Mouse (Mus musculus) midbrain, embryonic 11.5 days (tissue): ENCODE measurements at regions not wholly inside any gene's neighbourhood (a gene's known extent, or its start where the extent isn't known, plus 50 kb on each side); places are given as distances from the start of the nearest gene placed in this dataset.

Experiments used
- ATAC-seq: fragments of 200-750 bp; cut with Nextera tagmentation; 2 replicates; pipeline ENCODE4 v1.8.0; 2017; ENCODE audit warnings: moderate TSS enrichment, moderate library complexity; ENCODE audit not compliant: low FRiP score
- DNase-seq: peaks from one replicate; pipeline ENCODE4 v3.0.0; 2015; ENCODE audit warnings: low spot score; ENCODE audit errors: missing footprints
- H3K27ac ChIP-seq: fragments of 300-500 bp; sonication (generic); 2 replicates; pipeline ENCODE4 v1.5.1; 2014; ENCODE audit warnings: low read depth, low read length
- H3K27me3 ChIP-seq: fragments of 300-500 bp; sonication (generic); 2 replicates; pipeline ENCODE4 v1.6.1; 2014; ENCODE audit warnings: mild to moderate bottlenecking, low read length, moderate library complexity, mixed read lengths; ENCODE audit not compliant: control insufficient read depth, insufficient read depth
- H3K36me3 ChIP-seq: fragments of 300-500 bp; sonication (generic); 2 replicates; pipeline ENCODE4 v1.6.1; 2014; ENCODE audit warnings: mild to moderate bottlenecking, low read length, moderate library complexity, mixed read lengths; ENCODE audit not compliant: control insufficient read depth, insufficient read depth
- H3K4me1 ChIP-seq: fragments of 300-500 bp; sonication (generic); 2 replicates; pipeline ENCODE4 v1.6.1; 2014; ENCODE audit warnings: low read length; ENCODE audit not compliant: control insufficient read depth, insufficient read depth
- H3K4me2 ChIP-seq: fragments of 300-500 bp; sonication (generic); 2 replicates; pipeline ENCODE4 v1.6.1; 2014; ENCODE audit warnings: mild to moderate bottlenecking, moderate library complexity
- H3K4me3 ChIP-seq: fragments of 300-500 bp; sonication (generic); 2 replicates; pipeline ENCODE4 v1.5.1; 2014; ENCODE audit warnings: low read depth, low read length
- H3K9ac ChIP-seq: fragments of 300-500 bp; sonication (generic); 2 replicates; pipeline ENCODE4 v1.6.1; 2014; ENCODE audit warnings: low read length
- H3K9me3 ChIP-seq: fragments of 300-500 bp; sonication (generic); 2 replicates; pipeline ENCODE4 v1.6.1; 2016; ENCODE audit warnings: low read length; ENCODE audit not compliant: control insufficient read depth
- WGBS: fragments of 180-500 bp; shearing (Covaris S2); extraction: QIAGEN DNeasy Blood & Tissue Kit; methylation state at CpG from one replicate; pipeline ENCODE4 v1.1.7; 2014; 5-methylcytosine and 5-hydroxymethylcytosine counted together

- Histone ChIP-seq H3K27me3 (no peaks in the 10 kb centered on the region), H3K27ac (no peak overlapping the region), H3K9me3 (no peaks in the 10 kb centered on the region), H3K36me3 (no peaks in the 10 kb centered on the region), H3K4me3 (no peak overlapping the region), H3K9ac (no peak overlapping the region), H3K4me2 (no peak overlapping the region), H3K4me1 (no peaks in the 10 kb centered on the region)
- DNase-seq (no peak), ATAC-seq (no peak)
- 80% methylated on average over 2 of the region's 2 CpGs for WGBS
These were observed 147.7 kb upstream of the Slc24a5 start for GRCm38 (mm10) chr2:124920265-124920664.

DNA sequence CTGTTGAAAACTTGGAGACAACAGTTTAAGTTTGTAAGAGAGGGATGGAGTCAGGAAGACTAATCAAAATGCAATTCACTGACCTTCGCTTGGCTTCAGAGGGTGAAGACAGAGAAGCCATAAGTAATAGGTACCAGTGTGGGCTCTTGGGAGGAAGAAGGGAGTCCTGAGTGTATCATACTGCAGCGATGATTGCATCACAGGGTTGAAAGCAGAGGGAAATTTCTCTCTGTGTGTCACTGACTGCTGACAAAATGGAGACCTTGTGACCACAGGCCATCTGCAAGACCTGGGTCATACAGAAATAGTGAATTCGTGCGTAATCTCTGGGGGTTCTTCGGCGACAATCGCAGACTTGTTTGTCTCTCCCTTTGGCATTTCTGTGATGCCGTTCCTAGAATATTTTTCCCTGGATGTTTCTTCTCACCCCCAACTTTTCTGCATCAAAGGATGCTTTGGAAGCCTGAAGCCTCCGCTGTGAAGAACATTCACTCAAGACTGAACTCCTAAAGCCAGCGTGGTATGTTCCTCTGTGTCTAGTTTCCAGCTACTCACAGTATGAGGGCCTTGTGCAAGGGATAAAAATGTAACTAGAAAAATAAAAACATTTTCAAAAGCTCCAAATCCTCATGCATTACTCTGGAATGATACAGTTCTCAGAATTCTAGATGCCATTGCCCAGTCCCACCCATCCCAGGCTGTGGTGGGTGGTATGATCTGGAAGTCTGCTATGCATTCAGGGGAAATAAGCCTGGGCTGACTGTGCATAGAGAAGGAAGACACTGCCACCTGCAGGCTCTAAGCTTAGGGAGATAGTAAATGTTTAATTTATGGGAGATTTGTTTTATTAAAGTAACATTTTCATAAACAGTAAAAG, 139.8 kb upstream of the Slc24a5 start:
- peak; percentile 83 for DNase-seq
- Histone ChIP-seq H3K9ac (no peak overlapping the region), H3K36me3 (no peaks in the 10 kb centered on the region), H3K4me1 (no peaks in the 10 kb centered on the region), H3K27me3 (no peaks in the 10 kb centered on the region), H3K4me2 (no peak overlapping the region), H3K4me3 (no peak overlapping the region), H3K27ac (no peak overlapping the region), H3K9me3 (no peaks in the 10 kb centered on the region)
- ATAC-seq, result peak; percentile 70; the same call in 1 of the 2 replicates
- 92% methylated on average over 10 of the region's 10 CpGs for WGBS

GRCm38 (mm10) chr2:124928759-124929113, 139.2 kb upstream of the Slc24a5 start:
- no peak overlapping the region for H3K4me2 ChIP-seq

GRCm38 (mm10) chr2:124930719-124931118, 137.2 kb upstream of the Slc24a5 start:
- H3K27ac ChIP-seq, result no peak overlapping the region
- no peaks in the 10 kb centered on the region for H3K9me3 ChIP-seq
- H3K9ac ChIP-seq, result no peak overlapping the region
- no peak overlapping the region for H3K4me3 ChIP-seq
- H3K36me3 ChIP-seq, result no peaks in the 10 kb centered on the region
- no peaks in the 10 kb centered on the region for H3K4me1 ChIP-seq
- WGBS, result 44% methylated on average over 7 of the region's 7 CpGs
- DNase-seq, result no peak
- no peak overlapping the region for H3K4me2 ChIP-seq
- no peaks in the 10 kb centered on the region for H3K27me3 ChIP-seq
- ATAC-seq, result peak; percentile 24; the same call in 1 of the 2 replicates

More at GRCm38 (mm10) chr2:124928759-124929113, 139.2 kb upstream of the Slc24a5 start:
- Histone ChIP-seq H3K27ac (no peak overlapping the region), H3K27me3 (no peaks in the 10 kb centered on the region), H3K4me3 (no peak overlapping the region), H3K9ac (no peak overlapping the region), H3K36me3 (no peaks in the 10 kb centered on the region), H3K4me1 (no peaks in the 10 kb centered on the region), H3K9me3 (no peaks in the 10 kb centered on the region)
- no peak for ATAC-seq
- 81% methylated on average over 5 of the region's 5 CpGs for WGBS
- no peak for DNase-seq

- Histone ChIP-seq H3K4me2 (no peak overlapping the region), H3K9me3 (no peaks in the 10 kb centered on the region), H3K4me1 (no peaks in the 10 kb centered on the region), H3K27ac (no peak overlapping the region), H3K9ac (no peak overlapping the region), H3K4me3 (no peak overlapping the region), H3K36me3 (no peaks in the 10 kb centered on the region), H3K27me3 (no peaks in the 10 kb centered on the region)
- WGBS, result 58% methylated on average over 6 of the region's 6 CpGs
- DNase-seq, result no peak
- no peak for ATAC-seq
These were observed 135.4 kb upstream of the Slc24a5 start for GRCm38 (mm10) chr2:124932566-124932965.

DNA sequence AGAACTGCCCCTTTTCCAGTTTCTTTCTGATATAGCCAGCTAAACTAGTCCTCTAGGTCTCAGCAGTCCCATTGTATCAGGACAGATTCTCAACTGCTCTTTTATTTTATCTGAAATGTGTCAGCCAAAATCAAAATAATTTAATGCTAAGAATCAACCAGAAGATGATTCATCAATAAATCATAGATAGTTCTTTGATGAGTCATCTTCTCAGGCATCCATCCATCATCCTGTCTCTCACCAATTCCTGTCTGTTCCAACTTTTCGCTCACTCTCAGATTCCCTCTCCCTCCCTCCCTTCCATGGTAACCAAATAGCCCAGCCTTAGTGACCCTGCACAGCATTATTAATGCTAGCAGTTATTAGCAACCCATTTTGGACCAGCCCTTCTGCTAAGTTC, 134.0 kb upstream of the Slc24a5 start:
- Histone ChIP-seq H3K27me3 (no peaks in the 10 kb centered on the region), H3K9ac (no peak overlapping the region), H3K4me1 (no peaks in the 10 kb centered on the region), H3K4me3 (no peak overlapping the region), H3K4me2 (no peak overlapping the region), H3K36me3 (no peaks in the 10 kb centered on the region), H3K27ac (no peak overlapping the region), H3K9me3 (no peaks in the 10 kb centered on the region)
- ATAC-seq, result no peak
- 96% methylated on average over 1 of the region's 1 CpGs for WGBS
- DNase-seq, result no peak

DNA sequence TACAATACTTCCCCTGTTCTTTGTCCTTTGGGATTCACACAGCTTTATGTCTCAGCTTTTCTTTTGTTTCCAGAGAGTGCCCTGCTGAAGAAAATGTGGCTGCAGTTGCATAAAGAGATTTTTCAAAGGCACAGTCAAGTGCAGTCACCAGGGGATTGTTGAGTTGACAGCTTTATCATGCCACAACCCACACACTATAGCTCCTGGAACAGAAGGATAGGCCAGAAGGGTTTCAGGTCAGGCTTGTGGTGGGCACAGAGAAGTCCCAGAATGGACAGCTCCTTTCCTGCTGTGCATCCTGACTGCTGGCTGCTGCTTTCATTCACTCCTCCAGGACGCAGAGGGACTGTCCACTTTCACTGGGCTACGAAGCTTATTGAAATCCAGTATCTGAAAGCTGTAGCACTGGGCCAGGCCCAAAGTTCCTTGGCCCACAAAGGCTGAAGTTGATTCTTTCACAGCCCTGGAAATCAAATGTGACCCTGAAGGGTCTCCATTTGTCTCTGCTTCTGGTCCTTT, 119.6 kb upstream of the Slc24a5 start:
- no peaks in the 10 kb centered on the region for H3K9me3 ChIP-seq
- H3K4me1 ChIP-seq, result peaks cover 2% of the 10 kb centered on the region
- no peaks in the 10 kb centered on the region for H3K27me3 ChIP-seq
- ATAC-seq, result peak; percentile 58; the same call in 1 of the 2 replicates
- no peak overlapping the region for H3K27ac ChIP-seq
- no peak overlapping the region for H3K9ac ChIP-seq
- 52% methylated on average over 2 of the region's 2 CpGs for WGBS
- peak; percentile 88 for DNase-seq
- H3K36me3 ChIP-seq, result no peaks in the 10 kb centered on the region
- no peak overlapping the region for H3K4me2 ChIP-seq
- H3K4me3 ChIP-seq, result no peak overlapping the region

DNA sequence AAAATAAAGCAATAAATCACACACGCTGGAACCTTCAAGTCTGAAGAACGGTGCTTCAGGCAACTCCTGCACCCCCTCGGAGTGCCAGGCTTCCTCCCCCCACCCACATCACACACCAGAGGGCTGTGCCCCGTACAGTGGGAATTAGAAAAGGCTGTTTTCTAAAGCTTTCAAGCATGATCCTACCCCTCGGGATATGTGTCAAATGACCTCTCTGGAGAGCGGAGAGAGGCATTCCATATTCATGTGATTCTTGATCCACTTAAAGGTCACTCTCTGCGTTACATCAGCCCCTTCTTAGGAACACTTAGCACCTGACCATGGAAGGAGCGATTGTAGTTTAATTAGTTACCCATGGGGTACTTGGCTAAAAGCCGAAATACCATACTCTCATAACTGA, 119.1 kb upstream of the Slc24a5 start:
- DNase-seq (no peak), ATAC-seq (peak; percentile 65)
- Histone ChIP-seq H3K4me1 (peaks cover 2% of the 10 kb centered on the region), H3K9me3 (no peaks in the 10 kb centered on the region), H3K27ac (no peak overlapping the region), H3K27me3 (no peaks in the 10 kb centered on the region), H3K9ac (no peak overlapping the region), H3K36me3 (no peaks in the 10 kb centered on the region), H3K4me3 (no peak overlapping the region), H3K4me2 (no peak overlapping the region)
- WGBS, result 65% methylated on average over 9 of the region's 9 CpGs

- H3K36me3 ChIP-seq, result no peaks in the 10 kb centered on the region
- no peak overlapping the region for H3K27ac ChIP-seq
- DNase-seq, result no peak
- no peak overlapping the region for H3K9ac ChIP-seq
- WGBS, result 45% methylated on average over 4 of the region's 4 CpGs
- no peak for ATAC-seq
- peaks cover 2% of the 10 kb centered on the region for H3K4me1 ChIP-seq
- H3K4me3 ChIP-seq, result no peak overlapping the region
- H3K27me3 ChIP-seq, result no peaks in the 10 kb centered on the region
- no peaks in the 10 kb centered on the region for H3K9me3 ChIP-seq
- no peak overlapping the region for H3K4me2 ChIP-seq
These were observed 115.7 kb upstream of the Slc24a5 start for GRCm38 (mm10) chr2:124952212-124952611.
